Mouse (Mus musculus) cerebellum, adult 2 months (tissue): ENCODE results near the gene Muc1.

ENCODE experiments used
- CTCF ChIP-seq: fragments of 200-500 bp; IDR thresholded peaks from 2 replicates; pipeline ENCODE4 v1.5.1; 2011; ENCODE audit warnings: low read depth, mild to moderate bottlenecking, control low read depth, low read length, moderate library complexity, borderline replicate concordance; ENCODE audit not compliant: insufficient read depth
- POLR2A ChIP-seq: fragments of 200-500 bp; IDR thresholded peaks from 2 replicates; pipeline ENCODE4 v1.6.1; 2011; ENCODE audit warnings: low read length, control low read depth, borderline replicate concordance; ENCODE audit not compliant: insufficient read depth

GRCm38 (mm10) chr3:89202253-89203141 is 26.4 kb upstream of the Muc1 start, which contains the start of gene Gba:
- TF ChIP-seq POLR2A (peak; percentile 50; the same call in 1 of the 2 replicates), CTCF (no peak)
